Mouse (Mus musculus) G1E (cell line): ENCODE results near the gene Gm7168.

Experiments
- CTCF ChIP-seq: IDR thresholded peaks from 2 replicates; pipeline ENCODE4 v1.5.1; 2012; ENCODE audit warnings: low read depth, low read length, inconsistent platforms, mixed read lengths
- GATA1 ChIP-seq: IDR thresholded peaks from 2 replicates; pipeline ENCODE4 v1.6.1; 2012; ENCODE audit warnings: borderline replicate concordance, low read length, inconsistent platforms, mixed read lengths

- no peak for TF ChIP-seq GATA1
- no peak for TF ChIP-seq CTCF
Measured at GRCm38 (mm10) chr17:13920771-13921170, 27.4 kb upstream of the Gm7168 start.
